Comparison of ENCODE assay signal across 12 mouse cellular contexts in genomic region chr1:48916419-48916818, GRCm38 (mm10).
"Had no signal": no experiment of that assay in that cellular context is flagged by ENCODE, and none has a peak within 500 bp of the region (broad histone marks: within the 10 kb centered on the region; RNA-seq: fewer than 3 reads in every experiment).

No protein-coding gene starts in this region.

- H3K4me3 ChIP-seq: limb, embryonic 15.5 days; liver, embryonic 12.5 days; megakaryocyte, embryonic 14.5 days; midbrain, embryonic 15.5 days; neural tube, embryonic 12.5 days; stomach, embryonic 15.5 days had no signal

- H3K4me1 ChIP-seq: limb, embryonic 15.5 days; liver, embryonic 12.5 days; megakaryocyte, embryonic 14.5 days; midbrain, embryonic 15.5 days; neural tube, embryonic 12.5 days; stomach, embryonic 15.5 days had no signal

- H3K27ac ChIP-seq: limb, embryonic 15.5 days; liver, embryonic 12.5 days; midbrain, embryonic 15.5 days; neural tube, embryonic 12.5 days; stomach, embryonic 15.5 days had no signal

- DNase-seq: layer of hippocampus, postnatal 36 days; lung, embryonic 14.5 days; lung, postnatal 10 days; lung, postnatal 4 days; thymus, adult 2 months; thymus, postnatal 36 days had no signal

- ATAC-seq: liver, embryonic 12.5 days; midbrain, embryonic 15.5 days had no signal

- H3K27me3 ChIP-seq: limb, embryonic 15.5 days; liver, embryonic 12.5 days; megakaryocyte, embryonic 14.5 days; midbrain, embryonic 15.5 days; neural tube, embryonic 12.5 days; stomach, embryonic 15.5 days had no signal
